Mouse (Mus musculus): ENCODE data around the gene Bdnf. TPM values are rescaled to one million over a fixed set of nuclear protein-coding genes. Genes with fewer than 3 reads are reported as not detected.

The Bdnf gene
- polyA plus RNA-seq, 1 experiment from 2014 or later, result 2.1 TPM

DNA sequence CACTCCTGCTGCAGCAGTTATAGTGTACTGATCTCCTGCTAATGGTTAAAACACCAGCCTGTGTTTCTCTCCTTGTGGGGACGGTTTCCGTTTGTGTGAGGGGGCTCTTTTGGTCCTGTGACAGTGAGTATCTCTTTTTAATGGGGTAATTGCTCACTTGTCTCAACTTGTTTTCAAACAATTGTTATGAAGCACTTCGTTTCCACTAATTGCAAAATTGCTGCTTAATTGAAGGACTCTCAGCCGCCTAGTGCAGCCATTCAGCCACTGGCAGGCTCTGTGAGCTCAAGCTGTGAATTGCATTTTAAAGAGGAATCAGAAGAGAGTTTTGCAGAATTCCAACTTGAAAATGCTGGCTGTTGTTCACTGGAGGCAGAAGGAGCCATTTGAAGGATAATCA is 22.7 kb downstream of the Bdnf start:
- H3K27me3 ChIP-seq (ENCODE audit: control insufficient read depth, insufficient read depth, low read length), result no peaks in the 10 kb centered on the region
- no peak overlapping the region for H3K4me3 ChIP-seq (ENCODE audit: low read depth, low read length)
- no peak overlapping the region for H3K27ac ChIP-seq (replicated peaks)
- no peak for TF ChIP-seq CTCF (IDR thresholded peaks at IDR 0.05; ENCODE audit: low read depth)
- no peak for TF ChIP-seq EP300 (optimal IDR thresholded peaks at IDR 0.05)
- H3K9ac ChIP-seq (ENCODE audit: low read length), result no peak overlapping the region
- H3K36me3 ChIP-seq (ENCODE audit: control insufficient read depth, insufficient read depth, low read length), result no peaks in the 10 kb centered on the region
- 45% methylated on average over 4 of the region's 4 CpGs for WGBS
- H3K4me2 ChIP-seq (replicated peaks; ENCODE audit: low read depth), result no peak overlapping the region
- no peak for DNase-seq (ENCODE audit: low spot score)
- no peaks in the 10 kb centered on the region for H3K9me3 ChIP-seq (ENCODE audit: control insufficient read depth, low read length)
- no peak for ATAC-seq (ENCODE audit: low FRiP score, low TSS enrichment)
- no peaks in the 10 kb centered on the region for H3K4me1 ChIP-seq (replicated peaks; ENCODE audit: control insufficient read depth, insufficient read depth)

DNA sequence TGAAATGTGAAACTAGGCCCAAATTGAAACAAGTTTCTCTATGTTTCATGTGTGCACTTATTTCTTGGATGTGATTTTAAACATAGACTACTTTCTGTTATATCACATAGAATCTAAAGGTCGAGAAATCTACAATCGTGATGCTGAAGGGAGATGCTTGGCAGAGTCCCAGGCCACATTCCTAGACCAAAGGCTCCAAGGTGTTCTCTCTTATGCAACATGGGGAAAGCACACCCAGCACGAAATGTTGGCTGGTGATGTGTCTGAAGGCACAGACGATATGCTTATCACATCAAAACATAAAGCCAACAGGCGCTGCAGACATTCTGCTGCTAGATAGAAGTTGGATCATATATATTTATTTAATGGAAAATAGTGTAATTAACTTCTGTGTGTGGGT is 25.8 kb downstream of the Bdnf start:
- TF ChIP-seq EP300 (optimal IDR thresholded peaks at IDR 0.05), result no peak
- TF ChIP-seq CTCF (IDR thresholded peaks at IDR 0.05; ENCODE audit: low read depth), result no peak
- no peak overlapping the region for H3K9ac ChIP-seq (ENCODE audit: low read length)
- H3K4me2 ChIP-seq (replicated peaks; ENCODE audit: low read depth), result no peak overlapping the region
- H3K27me3 ChIP-seq (ENCODE audit: control insufficient read depth, insufficient read depth, low read length), result no peaks in the 10 kb centered on the region
- H3K9me3 ChIP-seq (ENCODE audit: control insufficient read depth, low read length), result no peaks in the 10 kb centered on the region
- no peak for ATAC-seq (ENCODE audit: low FRiP score, low TSS enrichment)
- no peak overlapping the region for H3K4me3 ChIP-seq (ENCODE audit: low read depth, low read length)
- DNase-seq (ENCODE audit: low spot score), result no peak
- H3K27ac ChIP-seq (replicated peaks), result no peak overlapping the region
- no peaks in the 10 kb centered on the region for H3K4me1 ChIP-seq (replicated peaks; ENCODE audit: control insufficient read depth, insufficient read depth)
- H3K36me3 ChIP-seq (ENCODE audit: control insufficient read depth, insufficient read depth, low read length), result no peaks in the 10 kb centered on the region
- 68% methylated on average over 5 of the region's 5 CpGs for WGBS

DNA sequence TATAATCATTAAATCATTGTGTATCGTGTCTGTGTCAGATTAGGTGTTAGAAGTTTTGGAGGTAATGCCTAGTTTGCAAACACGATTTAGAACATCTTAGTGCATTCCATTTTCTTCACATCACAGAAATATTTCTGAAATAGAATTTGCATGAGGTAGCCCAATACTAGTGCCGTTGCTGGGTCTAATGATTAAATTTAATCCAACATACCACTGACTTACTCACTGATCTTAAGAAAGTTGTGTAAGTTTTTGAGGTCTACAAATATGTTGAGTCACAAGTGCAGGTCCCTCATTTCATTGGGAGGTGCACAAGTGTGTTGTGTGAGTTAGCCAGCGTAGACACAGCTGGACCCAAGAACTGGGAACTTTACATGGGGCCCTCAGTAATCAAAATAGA is 29.1 kb downstream of the Bdnf start:
- no peak for TF ChIP-seq CTCF (IDR thresholded peaks at IDR 0.05; ENCODE audit: low read depth)
- no peak for TF ChIP-seq EP300 (optimal IDR thresholded peaks at IDR 0.05)
- no peaks in the 10 kb centered on the region for H3K9me3 ChIP-seq (ENCODE audit: control insufficient read depth, low read length)
- ATAC-seq (ENCODE audit: low FRiP score, low TSS enrichment) (no peak), DNase-seq (ENCODE audit: low spot score) (no peak)
- H3K9ac ChIP-seq (ENCODE audit: low read length), result no peak overlapping the region
- H3K4me2 ChIP-seq (replicated peaks; ENCODE audit: low read depth), result no peak overlapping the region
- no peaks in the 10 kb centered on the region for H3K27me3 ChIP-seq (ENCODE audit: control insufficient read depth, insufficient read depth, low read length)
- no peak overlapping the region for H3K27ac ChIP-seq (replicated peaks)
- H3K4me1 ChIP-seq (replicated peaks; ENCODE audit: control insufficient read depth, insufficient read depth), result no peaks in the 10 kb centered on the region
- no peaks in the 10 kb centered on the region for H3K36me3 ChIP-seq (ENCODE audit: control insufficient read depth, insufficient read depth, low read length)
- 85% methylated on average over 4 of the region's 4 CpGs for WGBS
- H3K4me3 ChIP-seq (ENCODE audit: low read depth, low read length), result no peak overlapping the region

DNA sequence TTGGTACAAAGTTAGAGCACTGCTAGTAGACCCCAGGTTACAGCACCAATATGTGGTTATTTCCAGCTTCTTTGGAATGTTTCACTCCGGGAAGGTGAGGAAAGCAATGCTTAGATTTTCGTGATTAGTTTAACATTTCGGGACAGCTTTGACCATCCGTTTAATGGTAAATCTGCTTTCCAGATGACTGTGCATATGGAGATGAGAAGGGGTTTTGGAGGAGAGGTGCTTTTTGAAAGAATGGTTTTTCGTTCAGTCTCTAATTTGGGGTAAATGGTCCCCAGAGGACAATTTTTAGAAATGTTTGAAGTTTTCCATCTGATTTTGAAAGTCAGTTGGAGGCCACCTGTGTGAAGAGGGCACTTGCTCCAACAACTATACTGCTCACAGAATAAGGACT is 29.6 kb downstream of the Bdnf start:
- Histone ChIP-seq H3K4me2 (replicated peaks; ENCODE audit: low read depth) (no peak overlapping the region), H3K27me3 (ENCODE audit: control insufficient read depth, insufficient read depth, low read length) (no peaks in the 10 kb centered on the region), H3K4me1 (replicated peaks; ENCODE audit: control insufficient read depth, insufficient read depth) (no peaks in the 10 kb centered on the region), H3K36me3 (ENCODE audit: control insufficient read depth, insufficient read depth, low read length) (no peaks in the 10 kb centered on the region), H3K27ac (replicated peaks) (no peak overlapping the region), H3K9me3 (ENCODE audit: control insufficient read depth, low read length) (no peaks in the 10 kb centered on the region), H3K9ac (ENCODE audit: low read length) (no peak overlapping the region), H3K4me3 (ENCODE audit: low read depth, low read length) (no peak overlapping the region)
- 87% methylated on average over 5 of the region's 5 CpGs for WGBS
- DNase-seq (ENCODE audit: low spot score) (no peak), ATAC-seq (ENCODE audit: low FRiP score, low TSS enrichment) (no peak)
- TF ChIP-seq CTCF (IDR thresholded peaks at IDR 0.05; ENCODE audit: low read depth) (no peak), EP300 (optimal IDR thresholded peaks at IDR 0.05) (no peak)

DNA sequence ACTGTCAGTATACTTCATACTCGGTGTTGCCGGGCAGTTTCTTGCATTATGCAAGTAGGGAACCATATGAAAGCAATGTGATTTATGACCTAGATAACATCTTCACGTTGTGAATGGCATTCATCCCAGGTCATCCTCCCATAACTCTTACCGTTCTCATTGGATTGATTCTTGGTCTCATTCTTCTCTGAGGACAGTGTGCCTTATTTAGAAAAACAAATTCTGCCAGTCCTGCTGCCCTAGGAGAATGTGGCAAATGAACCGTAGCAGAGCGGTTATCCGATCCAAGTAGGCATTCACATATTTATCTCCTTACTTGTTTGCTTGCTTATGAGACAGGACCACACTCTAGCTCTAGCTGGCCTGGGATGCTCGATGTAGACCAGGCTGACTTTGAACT is 32.0 kb downstream of the Bdnf start:
- H3K9ac ChIP-seq (ENCODE audit: low read length), result no peak overlapping the region
- H3K9me3 ChIP-seq (ENCODE audit: control insufficient read depth, low read length), result no peaks in the 10 kb centered on the region
- no peak for ATAC-seq (ENCODE audit: low FRiP score, low TSS enrichment)
- H3K27ac ChIP-seq (replicated peaks), result no peak overlapping the region
- H3K4me1 ChIP-seq (replicated peaks; ENCODE audit: control insufficient read depth, insufficient read depth), result no peaks in the 10 kb centered on the region
- DNase-seq (ENCODE audit: low spot score), result no peak
- H3K36me3 ChIP-seq (ENCODE audit: control insufficient read depth, insufficient read depth, low read length), result no peaks in the 10 kb centered on the region
- WGBS, result 73% methylated on average over 8 of the region's 8 CpGs
- no peak overlapping the region for H3K4me2 ChIP-seq (replicated peaks; ENCODE audit: low read depth)
- TF ChIP-seq CTCF (IDR thresholded peaks at IDR 0.05; ENCODE audit: low read depth), result no peak
- TF ChIP-seq EP300 (optimal IDR thresholded peaks at IDR 0.05), result no peak
- H3K27me3 ChIP-seq (ENCODE audit: control insufficient read depth, insufficient read depth, low read length), result no peaks in the 10 kb centered on the region
- H3K4me3 ChIP-seq (ENCODE audit: low read depth, low read length), result no peak overlapping the region

DNA sequence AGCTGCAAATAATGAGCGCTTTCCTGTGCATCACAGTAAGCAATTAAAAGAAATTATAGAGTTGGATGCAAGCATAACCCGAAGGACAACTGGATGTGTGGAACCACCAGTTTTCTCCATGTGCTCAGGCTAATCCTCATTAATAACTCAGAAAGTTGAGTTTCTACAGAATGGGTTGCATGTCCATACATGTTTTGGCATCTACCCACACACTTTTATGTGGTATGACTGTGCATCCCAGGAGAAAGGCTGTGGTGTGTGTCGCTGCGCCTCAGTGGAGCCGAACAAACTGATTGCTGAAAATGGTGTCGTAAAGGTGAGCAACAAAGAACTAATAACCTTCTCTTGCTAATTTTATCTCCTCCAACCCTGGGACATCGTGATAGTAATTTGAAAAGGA is 34.8 kb downstream of the Bdnf start:
- H3K9ac ChIP-seq (ENCODE audit: low read length), result no peak overlapping the region
- no peak overlapping the region for H3K4me2 ChIP-seq (replicated peaks; ENCODE audit: low read depth)
- no peaks in the 10 kb centered on the region for H3K9me3 ChIP-seq (ENCODE audit: control insufficient read depth, low read length)
- TF ChIP-seq CTCF (IDR thresholded peaks at IDR 0.05; ENCODE audit: low read depth), result no peak
- TF ChIP-seq EP300 (optimal IDR thresholded peaks at IDR 0.05), result no peak
- no peak overlapping the region for H3K4me3 ChIP-seq (ENCODE audit: low read depth, low read length)
- WGBS, result 80% methylated on average over 7 of the region's 7 CpGs
- no peaks in the 10 kb centered on the region for H3K4me1 ChIP-seq (replicated peaks; ENCODE audit: control insufficient read depth, insufficient read depth)
- H3K36me3 ChIP-seq (ENCODE audit: control insufficient read depth, insufficient read depth, low read length), result no peaks in the 10 kb centered on the region
- DNase-seq (ENCODE audit: low spot score), result no peak
- ATAC-seq (ENCODE audit: low FRiP score, low TSS enrichment), result no peak
- H3K27me3 ChIP-seq (ENCODE audit: control insufficient read depth, insufficient read depth, low read length), result no peaks in the 10 kb centered on the region
- no peak overlapping the region for H3K27ac ChIP-seq (replicated peaks)
